Comparison of ENCODE assay signal across 7 mouse cellular contexts in the genomic region with DNA sequence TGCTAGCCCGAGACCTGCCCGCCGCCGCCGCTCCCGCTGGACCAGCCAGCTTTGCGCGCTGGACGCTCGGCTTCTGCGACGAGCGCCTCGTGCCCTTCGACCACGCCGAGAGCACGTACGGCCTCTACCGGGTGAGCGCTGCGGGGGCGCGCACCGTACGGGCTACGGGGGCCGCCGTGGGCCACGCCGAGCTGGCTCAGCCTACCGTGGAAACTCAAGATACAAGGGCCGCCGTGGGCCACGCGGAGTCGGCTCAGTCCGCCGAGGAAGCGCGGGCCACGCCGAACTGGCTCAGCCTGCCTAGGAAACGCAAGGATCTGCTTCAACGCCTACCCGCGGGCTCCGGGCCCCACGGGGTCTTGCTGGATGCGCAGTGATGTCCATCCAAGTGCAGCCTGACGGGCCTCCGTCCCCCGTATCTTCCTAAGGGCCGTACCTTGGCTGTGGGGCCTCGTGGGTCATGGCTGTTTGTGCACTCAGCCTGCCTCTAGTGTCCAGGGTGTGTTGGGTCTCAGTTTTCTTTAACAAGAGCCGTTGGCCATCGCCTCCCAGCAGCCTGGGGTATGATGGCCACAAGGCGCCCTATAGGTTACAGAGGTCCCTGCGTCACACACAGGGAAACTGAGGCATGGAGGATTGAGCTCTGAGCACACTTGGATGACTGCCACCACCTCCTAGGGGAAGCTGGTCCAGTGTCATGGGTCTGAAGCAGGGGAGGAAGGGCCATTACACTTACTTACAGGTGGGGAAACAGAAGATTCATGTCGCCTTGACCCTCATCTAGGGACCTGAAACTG. TPM values are rescaled to one million over a fixed set of nuclear protein-coding genes. Genes with fewer than 3 reads are reported as not detected.
A peak's percentile ranks its signal among the peaks of the same experiment; 100 is the strongest.
DNase-seq lines count a peak whose midpoint lies in the region; ATAC-seq lines count a peak whose summit lies in the region.

No protein-coding gene starts in this region.

- peak overlapping the region; percentile 97 for H3K4me2 ChIP-seq in intestine, embryonic 14.5 days (ENCODE audit: low read length)

- no peaks in the 10 kb centered on the region; the same call in 1 of the 2 replicates for H3K36me3 ChIP-seq in intestine, embryonic 14.5 days (ENCODE audit: control insufficient read depth, insufficient read depth, low read length)

- WGBS in intestine, embryonic 14.5 days: 4% methylated on average over 60 of the region's 60 CpGs

- peak; percentile 55 for ATAC-seq in intestine, embryonic 14.5 days (replicated peaks; ENCODE audit: low FRiP score, low TSS enrichment, low read depth)
- peak; percentile 19; the same call in 1 of the 2 replicates for ATAC-seq in megakaryocyte, adult 5-6 weeks (ENCODE audit: poor library complexity, severe bottlenecking)

- H3K9ac ChIP-seq in intestine, embryonic 14.5 days (ENCODE audit: low read length): peak overlapping the region; percentile 88

- H3K9me3 ChIP-seq in intestine, embryonic 14.5 days (ENCODE audit: control insufficient read depth, low read length): no peaks in the 10 kb centered on the region

- no peaks in the 10 kb centered on the region for H3K27me3 ChIP-seq in intestine, embryonic 14.5 days (replicated peaks; ENCODE audit: control insufficient read depth, insufficient read depth, low read length)

- H3K27ac ChIP-seq in intestine, embryonic 14.5 days (ENCODE audit: low read depth): peak overlapping the region; percentile 93

- DNase-seq in T-cell, adult 2 months (ENCODE audit: low spot score): peak; percentile 54
- peak; percentile 93 for DNase-seq in cerebellum, adult 8-10 months
- DNase-seq in gastrocnemius, adult 8-10 months (ENCODE audit: low spot score in 2 of 2): peak; percentile 72 to 81
- peak; percentile 86 for DNase-seq in intestine, embryonic 14.5 days (ENCODE audit: low spot score)
- peak; percentile 84 to 92 for DNase-seq in left cerebral cortex, adult 9 months (ENCODE audit: low spot score in 2 of 2)
- DNase-seq in spleen, postnatal 4 days (ENCODE audit: low spot score in 2 of 2): peak; percentile 72 to 87

- peak overlapping the region; percentile 72 for H3K4me3 ChIP-seq in intestine, embryonic 14.5 days (ENCODE audit: low read depth, low read length)

- H3K4me1 ChIP-seq in intestine, embryonic 14.5 days (replicated peaks; ENCODE audit: control insufficient read depth, insufficient read depth, low read length): peaks cover 14% of the 10 kb centered on the region

RNA-seq across cellular contexts. Expression of a gene that starts 0.6 kb away (rescaled TPM):
- total RNA-seq in gastrocnemius, adult 8-10 months (2022): 10 to 100 TPM; 19.3 to 22.8 (median 21.2) TPM
- 273 and 286 TPM in 2 replicates for polyA plus RNA-seq in intestine, embryonic 14.5 days (2014; fragmentation: Nextera tagmentation; extraction: Ambion mirVana)
- 65.1 and 73.6 TPM in 2 replicates for total RNA-seq in megakaryocyte, adult 5-6 weeks (2015)
- total RNA-seq in megakaryocyte, adult 5-6 weeks (2017): 50.5 and 78.3 TPM in 2 replicates

RNA-seq across cellular contexts. Expression of a gene that starts 4.9 kb away (rescaled TPM):
- total RNA-seq in gastrocnemius, adult 8-10 months (2022): under 1 TPM; 0.27 to 0.63 (median 0.40) TPM
- polyA plus RNA-seq in intestine, embryonic 14.5 days (2014; fragmentation: Nextera tagmentation; extraction: Ambion mirVana): 3.1 and 4.9 TPM in 2 replicates
- 4.6 and 4.8 TPM in 2 replicates for total RNA-seq in megakaryocyte, adult 5-6 weeks (2015)
- total RNA-seq in megakaryocyte, adult 5-6 weeks (2017): 3.6 and 8.6 TPM in 2 replicates

RNA-seq across cellular contexts. Expression of a gene that starts 18.2 kb away (rescaled TPM):
- total RNA-seq in gastrocnemius, adult 8-10 months (2022): 10 to 100 TPM; 36.6 to 45.2 (median 38.1) TPM
- polyA plus RNA-seq in intestine, embryonic 14.5 days (2014; fragmentation: Nextera tagmentation; extraction: Ambion mirVana): 84.4 and 85.3 TPM in 2 replicates
- 46.8 and 51.2 TPM in 2 replicates for total RNA-seq in megakaryocyte, adult 5-6 weeks (2015)
- total RNA-seq in megakaryocyte, adult 5-6 weeks (2017): 54.8 and 56.8 TPM in 2 replicates

RNA-seq across cellular contexts. Expression of a gene that starts 23.9 kb away (rescaled TPM):
- total RNA-seq in gastrocnemius, adult 8-10 months (2022): 10 to 100 TPM; 70.7 to 88.1 (median 80.5) TPM
- 15.8 and 20.0 TPM in 2 replicates for polyA plus RNA-seq in intestine, embryonic 14.5 days (2014; fragmentation: Nextera tagmentation; extraction: Ambion mirVana)
- 1.5 and 2.0 TPM in 2 replicates for total RNA-seq in megakaryocyte, adult 5-6 weeks (2015)
- 2.8 and 3.9 TPM in 2 replicates for total RNA-seq in megakaryocyte, adult 5-6 weeks (2017)

RNA-seq across cellular contexts. Expression of a gene that starts 26.2 kb away (rescaled TPM):
- under 1 TPM in 2 of 4 experiments, not detected in 2; 0.09 to 0.13 TPM for total RNA-seq in gastrocnemius, adult 8-10 months (2022)
- polyA plus RNA-seq in intestine, embryonic 14.5 days (2014; fragmentation: Nextera tagmentation; extraction: Ambion mirVana): not detected in 2 replicates
- not detected in 2 replicates for total RNA-seq in megakaryocyte, adult 5-6 weeks (2015)
- 0.11 TPM in 1 of 2 replicates, not detected in the other for total RNA-seq in megakaryocyte, adult 5-6 weeks (2017)

Comparison
In these comparisons a context has a peak if more than half of its experiments do, and no peak if none do; other contexts are left out.
1. Peak in every context shown above with its lines: DNase-seq, ATAC-seq, H3K4me3 ChIP-seq and H3K27ac ChIP-seq.